Mouse (Mus musculus) testis, postnatal 10 days (tissue): ENCODE data around the gene Nr2c1.

ENCODE experiments used
- DNase-seq: peaks from one replicate; pipeline ENCODE4 v3.0.0; 2021; ENCODE audit warnings: low spot score

Gene Nr2c1

GRCm38 (mm10) chr10:94210718-94211618 is 63.1 kb downstream of the Nr2c1 start:
- no peak for DNase-seq

GRCm38 (mm10) chr10:94211725-94212124 is 63.9 kb downstream of the Nr2c1 start:
- no peak for DNase-seq

- DNase-seq = no peak
Observed at GRCm38 (mm10) chr10:94225026-94225750, 77.4 kb downstream of the Nr2c1 start.

- DNase-seq = no peak
Observed at GRCm38 (mm10) chr10:94230172-94230981, 82.6 kb downstream of the Nr2c1 start.

- no peak for DNase-seq
Observed at GRCm38 (mm10) chr10:94231025-94231424, 83.2 kb downstream of the Nr2c1 start.

GRCm38 (mm10) chr10:94235200-94235599 is 87.4 kb downstream of the Nr2c1 start:
- DNase-seq = no peak

GRCm38 (mm10) chr10:94241346-94241745 is 93.5 kb downstream of the Nr2c1 start:
- DNase-seq = no peak
